Mouse (Mus musculus): ENCODE data around the gene Scgb1b17. TPM values are rescaled to one million over a fixed set of nuclear protein-coding genes. Genes with fewer than 3 reads are reported as not detected.
"Not testable (repeated sequence)": the region's sequence is repeated elsewhere in the genome, so short reads cannot be mapped to it uniquely, and the experiment has no call there.

The Scgb1b17 gene
- total RNA-seq (2022): not detected

DNA sequence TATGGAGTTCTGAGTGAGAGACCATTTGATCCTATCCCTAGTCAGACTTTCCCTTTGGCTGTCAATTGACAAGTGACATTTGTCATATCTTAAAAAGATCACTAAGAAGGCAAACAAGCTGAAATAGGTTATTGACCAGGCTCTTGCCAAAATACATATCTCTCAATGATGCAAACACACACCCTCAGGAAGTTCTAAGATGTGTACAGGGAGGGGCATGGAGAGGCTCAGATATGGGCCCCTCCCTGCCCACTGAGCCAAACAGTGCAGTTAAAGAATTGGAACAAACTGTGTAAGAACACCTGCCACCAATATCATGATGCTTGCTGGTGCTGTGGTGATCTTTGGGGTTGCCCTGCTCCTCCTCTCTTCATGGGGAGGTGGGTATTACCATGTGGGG lies at the start of gene Scgb1b17:
Gene Scgb1b17, plus strand, starts transcription at position 301 of the 400 bp plus-strand sequence.
- DNase-seq (ENCODE audit: low spot score in 2 of 2): not testable (repeated sequence)

DNA sequence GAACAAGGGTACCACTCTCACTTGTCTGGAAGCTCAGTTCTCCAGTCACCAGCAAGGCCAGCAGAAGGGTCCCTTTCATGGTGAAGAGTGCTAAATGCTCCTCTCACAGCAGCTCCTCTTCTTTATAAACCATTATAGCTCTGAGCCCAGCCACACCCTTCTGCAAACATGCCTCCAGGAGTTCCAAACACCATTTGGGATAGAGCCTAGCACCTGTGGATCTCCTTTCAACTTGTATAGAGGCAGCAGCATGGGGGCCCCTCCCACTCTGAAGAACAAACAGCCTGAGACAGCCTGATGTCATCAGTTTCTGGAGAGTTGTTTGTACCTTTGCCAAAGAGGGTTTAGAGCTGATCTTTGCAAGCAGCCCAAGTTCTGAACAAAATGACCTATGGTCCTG lies 6.8 kb upstream of the Scgb1b17 start, which contains the start of gene Scgb2b17:
Gene Scgb2b17, minus strand, starts transcription at position 101 of the 400 bp plus-strand sequence.
- not testable (repeated sequence) for DNase-seq (ENCODE audit: low spot score in 2 of 2)

Other genes with a start within 250 kb of the Scgb1b17 start
- gene Scgb2b15, start 233.8 kb upstream of the Scgb1b17 start, total RNA-seq (2022): not detected
- not detected for gene Scgb1b15, start 226.9 kb upstream of the Scgb1b17 start, total RNA-seq (2022)
- gene Scgb2b17, start 6.9 kb upstream of the Scgb1b17 start, total RNA-seq (2022): not detected
- not detected for gene Scgb2b18, start 110.4 kb downstream of the Scgb1b17 start, total RNA-seq (2022)
- not detected for gene Scgb1b18, start 122.1 kb downstream of the Scgb1b17 start, total RNA-seq (2022)
- gene Scgb2b19, start 216.9 kb downstream of the Scgb1b17 start, total RNA-seq (2022): not detected
- gene Scgb1b19, start 223.8 kb downstream of the Scgb1b17 start, total RNA-seq (2022): not detected

Data from layer of hippocampus, adult 8-10 months (tissue).